Mouse (Mus musculus): ENCODE measurements around the gene Pin1. TPM values are rescaled to one million over a fixed set of nuclear protein-coding genes. Genes with fewer than 3 reads are reported as not detected.

Gene Pin1
- polyA plus RNA-seq, 1 experiment: 2.3 TPM

- no peaks in the 10 kb centered on the region for H3K4me1 ChIP-seq (ENCODE audit: control insufficient read depth)
- no peaks in the 10 kb centered on the region for H3K27me3 ChIP-seq (ENCODE audit: control insufficient read depth)
- no peaks in the 10 kb centered on the region for H3K36me3 ChIP-seq (ENCODE audit: control insufficient read depth)
- 0 out of 2 replicates have a peak, but pooled peaks cover 4% of the 10 kb centered on the region for H3K9me3 ChIP-seq (ENCODE audit: control insufficient read depth, low read length)
- TF ChIP-seq TAL1 (IDR thresholded peaks at IDR 0.05; ENCODE audit: low read length): no peak
- TF ChIP-seq GATA1 (IDR thresholded peaks at IDR 0.05; ENCODE audit: low read length): no peak
- H3K4me3 ChIP-seq (replicated peaks): no peak overlapping the region
These were observed 61.6 kb downstream of the Pin1 start for GRCm38 (mm10) chr9:20713478-20713987.

DNA sequence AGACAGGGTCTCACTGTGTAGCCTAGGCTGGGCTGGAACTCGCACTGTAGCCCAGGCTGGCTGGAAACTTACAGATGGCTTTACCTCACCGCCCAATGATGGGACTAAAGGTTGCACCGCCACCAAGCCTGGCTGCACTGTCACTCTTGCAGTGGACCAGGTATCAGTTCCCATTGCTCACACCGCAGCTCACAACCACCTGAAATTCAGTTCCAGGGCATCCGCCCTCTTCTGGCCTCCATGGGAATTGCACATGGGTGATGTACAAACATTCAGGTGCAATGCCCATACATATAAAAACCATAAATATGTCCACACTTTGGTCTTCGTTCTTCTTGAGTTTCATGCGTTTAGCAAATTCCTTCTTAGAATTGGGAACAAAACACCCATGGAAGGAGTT, 63.4 kb downstream of the Pin1 start:
- H3K9me3 ChIP-seq (ENCODE audit: control insufficient read depth, low read length): 0 out of 2 replicates have a peak, but pooled peaks cover 4% of the 10 kb centered on the region
- H3K27me3 ChIP-seq (ENCODE audit: control insufficient read depth): no peaks in the 10 kb centered on the region
- H3K36me3 ChIP-seq (ENCODE audit: control insufficient read depth): no peaks in the 10 kb centered on the region
- no peaks in the 10 kb centered on the region for H3K4me1 ChIP-seq (ENCODE audit: control insufficient read depth)
- no peak overlapping the region for H3K4me3 ChIP-seq (replicated peaks)
- no peak for TF ChIP-seq GATA1 (IDR thresholded peaks at IDR 0.05; ENCODE audit: low read length)
- no peak for TF ChIP-seq TAL1 (IDR thresholded peaks at IDR 0.05; ENCODE audit: low read length)

Other genes with a start within 250 kb of the Pin1 start
- gene Zfp26, start 191.9 kb upstream of the Pin1 start, polyA plus RNA-seq (2012): under 0.01 and 0.01 TPM in 2 replicates
- 0.08 and 0.44 TPM in 2 replicates for gene Zfp426, start 159.3 kb upstream of the Pin1 start, polyA plus RNA-seq (2012)
- gene Zfp266, start 130.7 kb upstream of the Pin1 start, polyA plus RNA-seq (2012): 0.03 and 0.04 TPM in 2 replicates
- 0.11 and 0.13 TPM in 2 replicates for gene Zfp846, start 70.8 kb upstream of the Pin1 start, polyA plus RNA-seq (2012)
- gene Ubl5, start 9.2 kb upstream of the Pin1 start, polyA plus RNA-seq (2012): 2.7 and 3.2 TPM in 2 replicates
- 0.38 and 0.83 TPM in 2 replicates for gene Fbxl12, start 7.3 kb upstream of the Pin1 start, polyA plus RNA-seq (2012)
- not detected in 2 replicates for gene Olfm2, start 94.3 kb downstream of the Pin1 start, polyA plus RNA-seq (2012)
- gene Col5a3, start 163.0 kb downstream of the Pin1 start, polyA plus RNA-seq (2012): not detected in 2 replicates
- gene Rdh8, start 166.4 kb downstream of the Pin1 start, polyA plus RNA-seq (2012): not detected in 2 replicates
- 0.29 and 0.57 TPM in 2 replicates for gene A230050P20Rik, start 216.5 kb downstream of the Pin1 start, polyA plus RNA-seq (2012)
- 0.06 and 0.19 TPM in 2 replicates for gene Angptl6, start 227.6 kb downstream of the Pin1 start, polyA plus RNA-seq (2012)
- 14.9 and 16.4 TPM in 2 replicates for gene Ppan, start 236.1 kb downstream of the Pin1 start, polyA plus RNA-seq (2012)
- 46.8 and 55.3 TPM in 2 replicates for gene Eif3g, start 246.5 kb downstream of the Pin1 start, polyA plus RNA-seq (2012)